Mouse (Mus musculus) neural tube, embryonic 14.5 days (tissue): Measurements from ENCODE around the gene 4921507P07Rik. TPM values are rescaled to one million over a fixed set of nuclear protein-coding genes. Genes with fewer than 3 reads are reported as not detected.

Experiments used
- ATAC-seq: fragments of 200-750 bp; cut with Nextera tagmentation; 2 replicates; pipeline ENCODE4 v1.8.0; 2017; ENCODE audit warnings: low read depth, mild to moderate bottlenecking, moderate TSS enrichment, moderate library complexity
- H3K27ac ChIP-seq: fragments of 300-500 bp; sonication (generic); 2 replicates; pipeline ENCODE4 v1.5.1; 2014; ENCODE audit warnings: low read depth, mild to moderate bottlenecking, control low read depth, low read length, moderate library complexity, mixed read lengths
- H3K27me3 ChIP-seq: fragments of 300-500 bp; sonication (generic); 2 replicates; pipeline ENCODE4 v1.6.1; 2014; ENCODE audit warnings: low read length; ENCODE audit not compliant: control insufficient read depth, insufficient read depth
- H3K36me3 ChIP-seq: fragments of 300-500 bp; sonication (generic); 2 replicates; pipeline ENCODE4 v1.6.1; 2014; ENCODE audit warnings: low read length, mixed read lengths; ENCODE audit not compliant: control insufficient read depth, insufficient read depth
- H3K4me1 ChIP-seq: fragments of 300-500 bp; sonication (generic); 2 replicates; pipeline ENCODE4 v1.6.1; 2014; ENCODE audit warnings: low read length; ENCODE audit not compliant: control insufficient read depth, insufficient read depth
- H3K4me2 ChIP-seq: fragments of 300-500 bp; sonication (generic); 2 replicates; pipeline ENCODE4 v1.6.1; 2014; ENCODE audit warnings: mild to moderate bottlenecking, low read depth, low read length, control low read depth
- H3K4me3 ChIP-seq: fragments of 300-500 bp; sonication (generic); 2 replicates; pipeline ENCODE4 v1.5.1; 2014; ENCODE audit warnings: low read depth, low read length, control low read depth, mixed read lengths
- H3K9ac ChIP-seq: fragments of 300-500 bp; sonication (generic); replicated peaks from 2 replicates; pipeline ENCODE4 v1.6.1; 2014; ENCODE audit warnings: low read depth, mild to moderate bottlenecking, control low read depth, low read length, mixed read lengths
- H3K9me3 ChIP-seq: fragments of 300-500 bp; sonication (generic); 2 replicates; pipeline ENCODE4 v1.6.1; 2016; ENCODE audit warnings: low read length; ENCODE audit not compliant: control insufficient read depth
- WGBS: fragments of 180-500 bp; shearing (Covaris S2); extraction: QIAGEN DNeasy Blood & Tissue Kit; methylation state at CpG from one replicate; pipeline ENCODE4 v1.1.7; 2014; 5-methylcytosine and 5-hydroxymethylcytosine counted together
- polyA plus RNA-seq: library from polyadenylated mRNA; unstranded; fragments of >200 nt; fragmentation: Nextera tagmentation; extraction: Ambion mirVana; gene quantifications from 2 replicates; pipeline ENCODE4 v1.2.1, GENCODE M21; 2014

The 4921507P07Rik gene
- polyA plus RNA-seq, 1 experiment from 2014 or later, result 3.1 TPM

GRCm38 (mm10) chr6:50594372-50594771, 2.1 kb downstream of the 4921507P07Rik start:
- WGBS, result 88% methylated on average over 2 of the region's 2 CpGs
- Histone ChIP-seq H3K9ac (no peak overlapping the region), H3K27me3 (no peaks in the 10 kb centered on the region), H3K4me3 (no peak overlapping the region), H3K27ac (no peak overlapping the region), H3K36me3 (no peaks in the 10 kb centered on the region), H3K4me2 (no peak overlapping the region), H3K9me3 (no peaks in the 10 kb centered on the region), H3K4me1 (no peaks in the 10 kb centered on the region)
- ATAC-seq, result no peak

GRCm38 (mm10) chr6:50593334-50593845, 3.0 kb downstream of the 4921507P07Rik start:
- 71% methylated on average over 10 of the region's 10 CpGs for WGBS
- ATAC-seq, result no peak

GRCm38 (mm10) chr6:50590234-50590633, 6.2 kb downstream of the 4921507P07Rik start:
- WGBS, result 87% methylated on average over 3 of the region's 3 CpGs

More at GRCm38 (mm10) chr6:50593334-50593845, 3.0 kb downstream of the 4921507P07Rik start:
- Histone ChIP-seq H3K9ac (no peak overlapping the region), H3K27ac (no peak overlapping the region), H3K4me3 (no peak overlapping the region), H3K4me1 (no peaks in the 10 kb centered on the region), H3K9me3 (no peaks in the 10 kb centered on the region), H3K27me3 (no peaks in the 10 kb centered on the region), H3K4me2 (no peak overlapping the region), H3K36me3 (no peaks in the 10 kb centered on the region)

DNA sequence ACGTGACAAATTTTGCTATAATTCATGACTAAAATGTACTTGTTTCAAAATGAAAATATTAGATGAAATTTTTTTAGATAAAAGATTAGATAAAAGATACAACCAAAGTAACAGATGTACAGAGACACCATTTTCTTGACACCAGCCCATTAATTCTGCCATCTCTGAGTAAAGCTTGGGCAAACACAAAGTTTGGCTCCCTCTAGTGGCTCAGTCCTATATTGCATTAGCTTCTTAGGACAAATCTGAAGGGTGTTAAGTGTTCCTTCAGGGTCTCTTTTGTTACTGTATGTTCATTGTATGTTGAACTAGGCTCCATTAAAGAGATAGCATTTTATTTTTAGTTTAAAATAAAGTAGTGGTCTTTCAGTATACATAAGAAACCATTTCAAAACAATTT, 8.2 kb downstream of the 4921507P07Rik start:
- H3K9ac ChIP-seq, result no peak overlapping the region
- no peaks in the 10 kb centered on the region for H3K27me3 ChIP-seq
- H3K9me3 ChIP-seq, result no peaks in the 10 kb centered on the region
- no peak overlapping the region for H3K4me2 ChIP-seq
- H3K4me1 ChIP-seq, result no peaks in the 10 kb centered on the region
- no peaks in the 10 kb centered on the region for H3K36me3 ChIP-seq
- H3K27ac ChIP-seq, result no peak overlapping the region
- ATAC-seq, result no peak
- no peak overlapping the region for H3K4me3 ChIP-seq
- WGBS, result 89% methylated on average over 1 of the region's 1 CpGs

More at GRCm38 (mm10) chr6:50590234-50590633, 6.2 kb downstream of the 4921507P07Rik start:
- no peak overlapping the region for H3K9ac ChIP-seq
- no peaks in the 10 kb centered on the region for H3K36me3 ChIP-seq
- H3K9me3 ChIP-seq, result no peaks in the 10 kb centered on the region
- no peak for ATAC-seq
- H3K4me1 ChIP-seq, result no peaks in the 10 kb centered on the region
- no peak overlapping the region for H3K4me3 ChIP-seq
- H3K27ac ChIP-seq, result no peak overlapping the region
- H3K27me3 ChIP-seq, result no peaks in the 10 kb centered on the region
- H3K4me2 ChIP-seq, result no peak overlapping the region

DNA sequence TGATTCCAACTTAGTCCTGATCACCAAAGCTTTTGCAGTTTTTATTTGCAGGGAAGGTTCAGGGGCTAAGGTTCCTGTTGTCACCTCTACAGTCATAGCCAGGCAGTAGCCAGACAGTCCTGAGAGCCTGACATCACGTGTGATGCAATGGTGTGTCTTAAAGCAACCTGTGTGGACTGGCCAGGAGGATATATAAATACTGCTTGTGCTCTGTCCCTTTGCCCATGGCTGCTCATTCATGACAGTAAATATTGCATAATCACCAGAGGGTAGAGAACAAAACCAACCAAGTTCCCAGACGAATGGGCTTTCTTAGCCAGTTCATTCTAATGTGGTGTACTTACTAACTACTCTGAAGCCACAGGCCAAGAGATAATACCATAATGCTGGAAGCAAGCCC, 9.0 kb downstream of the 4921507P07Rik start:
- no peak for ATAC-seq
- H3K4me1 ChIP-seq, result no peaks in the 10 kb centered on the region
- H3K4me2 ChIP-seq, result no peak overlapping the region
- no peaks in the 10 kb centered on the region for H3K27me3 ChIP-seq
- H3K4me3 ChIP-seq, result no peak overlapping the region
- H3K27ac ChIP-seq, result no peak overlapping the region
- H3K36me3 ChIP-seq, result no peaks in the 10 kb centered on the region
- WGBS, result 94% methylated on average over 2 of the region's 2 CpGs
- no peak overlapping the region for H3K9ac ChIP-seq
- no peaks in the 10 kb centered on the region for H3K9me3 ChIP-seq

DNA sequence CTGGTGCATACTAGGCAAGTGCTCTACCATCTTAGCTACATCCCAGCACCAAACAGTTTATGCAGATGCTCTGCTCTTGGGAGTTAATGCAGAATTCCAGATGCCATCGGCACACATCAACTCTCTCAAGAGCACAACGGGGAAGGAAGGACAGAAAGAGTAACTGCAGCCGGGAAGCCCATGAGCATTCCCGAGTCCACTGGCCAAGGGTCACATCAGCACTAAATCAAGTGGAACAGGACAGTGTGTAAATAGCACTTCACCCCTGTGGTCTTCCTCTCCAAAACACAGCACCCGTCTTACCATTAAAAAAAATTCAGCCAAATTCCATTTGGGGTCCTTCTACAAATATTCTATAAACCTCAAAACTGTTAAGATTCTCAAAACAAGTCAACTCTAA, 10.1 kb downstream of the 4921507P07Rik start:
- Histone ChIP-seq H3K36me3 (no peaks in the 10 kb centered on the region), H3K4me2 (no peak overlapping the region), H3K4me1 (no peaks in the 10 kb centered on the region), H3K27ac (no peak overlapping the region), H3K27me3 (no peaks in the 10 kb centered on the region), H3K9me3 (no peaks in the 10 kb centered on the region), H3K9ac (no peak overlapping the region), H3K4me3 (no peak overlapping the region)
- 67% methylated on average over 5 of the region's 5 CpGs for WGBS
- ATAC-seq, result no peak

DNA sequence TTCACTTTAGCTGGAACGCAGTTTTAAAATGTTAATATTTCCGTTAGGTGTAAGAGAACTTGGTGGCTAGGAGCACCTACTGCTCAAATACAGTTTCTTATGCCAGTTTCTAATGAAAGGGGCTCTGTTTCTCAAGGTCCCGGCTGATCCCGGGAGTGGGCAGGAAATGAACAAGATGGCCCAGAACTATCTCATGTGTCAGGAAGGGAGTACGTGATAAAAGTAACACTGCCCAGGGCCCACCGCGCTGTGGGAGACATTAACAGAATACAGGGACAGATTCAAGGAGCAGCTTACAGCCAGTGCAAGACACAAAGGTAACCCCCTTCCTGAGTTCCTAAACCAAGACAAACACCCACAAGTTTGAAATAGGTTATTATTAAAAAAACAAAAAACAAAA, 10.7 kb downstream of the 4921507P07Rik start:
- Histone ChIP-seq H3K9ac (no peak overlapping the region), H3K4me1 (no peaks in the 10 kb centered on the region), H3K4me3 (no peak overlapping the region), H3K9me3 (no peaks in the 10 kb centered on the region), H3K27me3 (no peaks in the 10 kb centered on the region), H3K4me2 (no peak overlapping the region), H3K27ac (no peak overlapping the region), H3K36me3 (no peaks in the 10 kb centered on the region)
- 87% methylated on average over 7 of the region's 7 CpGs for WGBS
- ATAC-seq, result no peak

DNA sequence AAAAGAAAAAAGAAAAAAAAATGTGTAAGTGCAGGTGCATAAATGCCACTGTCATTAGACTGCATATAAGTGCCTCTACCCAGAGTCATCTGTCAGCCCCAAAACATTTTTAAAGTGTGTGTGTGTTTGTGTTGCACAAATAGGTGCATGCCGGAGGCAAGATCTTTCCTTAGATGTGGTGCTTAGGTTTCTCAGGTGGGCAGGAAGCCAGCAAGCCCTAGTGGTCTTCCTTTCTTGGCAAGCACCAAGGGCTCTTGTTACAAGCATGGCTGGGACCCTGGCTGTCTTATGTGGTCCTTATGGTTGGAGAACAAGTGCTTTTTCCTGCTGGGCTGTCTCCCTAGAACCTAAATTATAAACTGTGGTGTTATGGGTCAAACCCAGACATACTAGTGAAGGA, 24.8 kb downstream of the 4921507P07Rik start:
- ATAC-seq, result no peak
- H3K27me3 ChIP-seq, result no peaks in the 10 kb centered on the region

GRCm38 (mm10) chr6:50566997-50567255, 29.5 kb downstream of the 4921507P07Rik start:
- no peak; the same call in 1 of the 2 replicates for ATAC-seq
- peaks cover 8% of the 10 kb centered on the region for H3K36me3 ChIP-seq
- peak overlapping the region; percentile 74 for H3K9ac ChIP-seq
- peak overlapping the region; percentile 62 for H3K4me3 ChIP-seq
- no peaks in the 10 kb centered on the region for H3K27me3 ChIP-seq
- WGBS, result 20% methylated on average over 6 of the region's 6 CpGs
- H3K4me1 ChIP-seq, result peaks cover 4% of the 10 kb centered on the region; the same call in 1 of the 2 replicates
- peak overlapping the region; percentile 86 for H3K27ac ChIP-seq
- no peaks in the 10 kb centered on the region for H3K9me3 ChIP-seq
- peak overlapping the region; percentile 69 for H3K4me2 ChIP-seq

More for the DNA sequence above, 24.8 kb downstream of the 4921507P07Rik start:
- no peaks in the 10 kb centered on the region for H3K36me3 ChIP-seq
- no peak overlapping the region for H3K4me2 ChIP-seq
- 77% methylated on average over 1 of the region's 1 CpGs for WGBS
- no peak overlapping the region for H3K4me3 ChIP-seq
- H3K4me1 ChIP-seq, result peaks cover 4% of the 10 kb centered on the region; the same call in 1 of the 2 replicates
- no peak overlapping the region for H3K9ac ChIP-seq
- H3K27ac ChIP-seq, result no peak overlapping the region
- no peaks in the 10 kb centered on the region for H3K9me3 ChIP-seq
